ENCODE assay signal across 8 mouse cellular contexts in the genomic region with DNA sequence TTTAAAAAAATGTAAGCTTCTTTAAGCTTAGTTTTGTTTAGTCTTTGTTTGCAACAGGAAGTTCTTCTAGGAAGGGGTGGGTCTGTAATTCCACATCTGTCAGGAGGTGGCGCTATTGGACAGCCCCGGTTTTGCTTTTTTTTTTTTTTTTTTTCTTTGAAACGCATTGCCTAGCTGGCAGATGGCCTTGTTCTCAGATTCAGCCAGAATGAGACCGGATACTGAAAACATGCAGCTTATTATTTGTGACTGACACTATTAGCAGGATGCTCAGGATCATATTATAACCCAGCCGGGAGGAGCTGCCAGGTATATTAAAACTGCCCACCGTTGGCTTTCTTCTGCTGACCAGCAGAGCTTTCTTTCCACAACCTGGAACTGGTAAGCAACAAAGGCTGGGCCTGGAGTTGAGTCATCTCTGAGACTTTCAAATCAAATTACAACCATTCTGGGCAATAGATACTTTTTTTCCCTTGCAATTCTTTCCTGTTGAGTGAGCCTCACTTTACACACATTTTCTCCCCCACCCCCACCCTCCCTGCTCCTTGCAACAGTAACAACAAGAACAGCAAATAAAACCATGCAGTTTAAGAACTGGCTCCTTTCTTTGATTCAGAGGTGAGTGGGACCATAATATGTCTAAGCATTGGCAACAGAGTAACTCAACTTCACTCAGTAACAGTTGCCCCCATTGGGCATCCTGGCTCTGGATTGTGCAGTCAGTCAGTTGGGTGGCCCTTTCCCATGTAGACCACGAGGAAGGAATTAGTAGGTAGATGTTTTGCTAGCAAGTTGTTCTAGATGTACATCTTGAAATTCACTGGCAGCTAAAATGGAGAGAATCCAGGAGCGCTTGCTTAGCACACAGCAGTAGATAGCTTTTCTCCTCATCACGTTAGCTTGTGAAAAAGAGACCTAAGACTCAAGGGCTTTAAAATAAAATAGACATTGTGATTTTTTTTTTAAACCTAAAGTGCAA.
DNase-seq lines count a peak whose midpoint lies in the region; ATAC-seq lines count a peak whose summit lies in the region.

No protein-coding gene starts in this region.

- H3K36me3 ChIP-seq in intestine, embryonic 15.5 days, result no peaks in the 10 kb centered on the region
- no peaks in the 10 kb centered on the region for H3K36me3 ChIP-seq in midbrain, embryonic 14.5 days (ENCODE audit: control insufficient read depth, insufficient read depth, low read length)

- H3K4me3 ChIP-seq in intestine, embryonic 15.5 days (replicated peaks), result no peak overlapping the region
- no peak overlapping the region for H3K4me3 ChIP-seq in midbrain, embryonic 14.5 days (replicated peaks; ENCODE audit: low read depth, low read length)

- 31% methylated on average over 9 of the region's 9 CpGs for WGBS in intestine, embryonic 15.5 days
- 29% methylated on average over 9 of the region's 9 CpGs for WGBS in midbrain, embryonic 14.5 days

- peak; percentile 40 to 53 for DNase-seq in urinary bladder, adult 18-20 months (ENCODE audit: low spot score in 2 of 2)
- DNase-seq in urinary bladder, adult 2 months (ENCODE audit: low spot score), result no peak
- peak; percentile 78 for DNase-seq in embryo, embryonic 11 days
- DNase-seq in gonadal fat pad, adult 2 months (ENCODE audit: low read depth), result peak; percentile 30
- peak; percentile 82 to 84 for DNase-seq in left cerebral cortex, postnatal 14 days (ENCODE audit: low spot score in 2 of 2)
- peak; percentile 86 for DNase-seq in midbrain, embryonic 14.5 days
- peak; percentile 61 to 67 for DNase-seq in spleen, postnatal 36 days (ENCODE audit: low spot score in 2 of 2)

- H3K4me2 ChIP-seq in intestine, embryonic 15.5 days (replicated peaks), result no peak overlapping the region
- H3K4me2 ChIP-seq in midbrain, embryonic 14.5 days (ENCODE audit: low read length), result peak overlapping the region; percentile 23; the same call in 1 of the 2 replicates

- H3K4me1 ChIP-seq in intestine, embryonic 15.5 days (replicated peaks), result 0 out of 2 replicates have a peak, but pooled peaks cover 6% of the 10 kb centered on the region
- no peaks in the 10 kb centered on the region for H3K4me1 ChIP-seq in midbrain, embryonic 14.5 days (ENCODE audit: control insufficient read depth, insufficient read depth, low read length)

- H3K27ac ChIP-seq in intestine, embryonic 15.5 days, result 0 out of 2 replicates have a peak overlapping the region, but pooled peaks have one; percentile 27
- H3K27ac ChIP-seq in midbrain, embryonic 14.5 days (replicated peaks; ENCODE audit: low read depth, low read length), result peak overlapping the region; percentile 74; the same call in 1 of the 2 replicates

- intact Hi-C loops in left cerebral cortex, postnatal 14 days (cut with DNase I), result loop anchor here (1.0 to 5.0 kb wide), 3 partner anchors 105 to 285 kb away; no protein-coding TSS in a partner anchor

- peak; percentile 57; the same call in 1 of the 2 replicates for ATAC-seq in intestine, embryonic 15.5 days
- ATAC-seq in midbrain, embryonic 14.5 days (ENCODE audit: low FRiP score, low TSS enrichment), result peak; percentile 57; the same call in 1 of the 2 replicates

- no peak overlapping the region for H3K9ac ChIP-seq in intestine, embryonic 15.5 days
- no peak overlapping the region; the same call in 1 of the 2 replicates for H3K9ac ChIP-seq in midbrain, embryonic 14.5 days (replicated peaks; ENCODE audit: low read length)

- no peaks in the 10 kb centered on the region for H3K9me3 ChIP-seq in intestine, embryonic 15.5 days
- no peaks in the 10 kb centered on the region for H3K9me3 ChIP-seq in midbrain, embryonic 14.5 days (ENCODE audit: control insufficient read depth, low read length)

- H3K27me3 ChIP-seq in intestine, embryonic 15.5 days (replicated peaks), result no peaks in the 10 kb centered on the region
- no peaks in the 10 kb centered on the region for H3K27me3 ChIP-seq in midbrain, embryonic 14.5 days (ENCODE audit: control insufficient read depth, insufficient read depth, low read length)
